Comparison of ENCODE assay signal across 21 mouse cellular contexts in the genomic region with DNA sequence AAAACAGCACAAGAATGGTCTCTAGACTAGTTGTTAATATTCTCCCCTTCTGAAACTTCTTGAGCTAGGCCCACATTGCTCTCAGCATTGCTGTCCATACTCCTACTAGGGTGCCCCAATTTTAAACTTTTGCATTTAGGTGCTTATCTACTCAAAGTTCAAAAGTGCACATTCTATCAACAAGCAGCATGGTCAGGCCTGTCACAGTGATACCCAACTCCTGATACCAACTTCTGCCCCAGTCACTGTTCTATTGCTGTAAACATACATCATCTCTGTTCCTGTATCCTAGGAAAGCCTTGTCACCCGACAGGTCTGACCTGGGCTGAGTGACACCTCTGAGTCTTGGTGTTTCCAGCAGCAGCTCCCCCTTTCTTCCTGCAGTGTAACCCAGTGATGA. TPM values are rescaled to one million over a fixed set of nuclear protein-coding genes. Genes with fewer than 3 reads are reported as not detected.
"Had no signal": no experiment of that assay in that cellular context is flagged by ENCODE, and none has a peak within 500 bp of the region (broad histone marks: within the 10 kb centered on the region; RNA-seq: fewer than 3 reads in every experiment).

No protein-coding gene starts in this region.

- H3K4me2 ChIP-seq: limb, embryonic 15.5 days; lung, embryonic 14.5 days; midbrain, embryonic 12.5 days; neural tube, embryonic 12.5 days; stomach, embryonic 15.5 days had no signal

- H3K4me3 ChIP-seq: limb, embryonic 15.5 days; midbrain, embryonic 10.5 days; midbrain, embryonic 12.5 days; myocyte; neural tube, embryonic 12.5 days; stomach, embryonic 15.5 days had no signal

- H3K9me3 ChIP-seq: limb, embryonic 15.5 days; midbrain, embryonic 10.5 days; midbrain, embryonic 12.5 days; neural tube, embryonic 12.5 days; stomach, embryonic 15.5 days had no signal

- ATAC-seq: midbrain, embryonic 16.5 days had no signal

- H3K4me1 ChIP-seq: limb, embryonic 15.5 days; midbrain, embryonic 10.5 days; midbrain, embryonic 12.5 days; neural tube, embryonic 12.5 days; stomach, embryonic 15.5 days had no signal

- DNase-seq: lung, adult 18-20 months; lung, embryonic 14.5 days; lung, postnatal 10 days; lung, postnatal 4 days; midbrain, embryonic 14.5 days; right cerebral cortex, postnatal 14 days; thymus, adult 2 months; thymus, postnatal 25 days; thymus, postnatal 4 days had no signal

- H3K27ac ChIP-seq: limb, embryonic 15.5 days; midbrain, embryonic 10.5 days; midbrain, embryonic 12.5 days; neural tube, embryonic 12.5 days; stomach, embryonic 15.5 days; stomach, postnatal 0 days had no signal

- H3K36me3 ChIP-seq: limb, embryonic 15.5 days; midbrain, embryonic 10.5 days; midbrain, embryonic 12.5 days; neural tube, embryonic 12.5 days; stomach, embryonic 15.5 days had no signal

- H3K9ac ChIP-seq: limb, embryonic 15.5 days; lung, embryonic 14.5 days; midbrain, embryonic 12.5 days; neural tube, embryonic 12.5 days; stomach, embryonic 15.5 days had no signal

- H3K27me3 ChIP-seq: limb, embryonic 15.5 days; midbrain, embryonic 12.5 days; neural tube, embryonic 12.5 days; stomach, embryonic 15.5 days had no signal

RNA-seq across cellular contexts. Expression of a gene that starts 26.6 kb away (rescaled TPM):
- total RNA-seq: neutrophil, adult 5-6 weeks had no signal
- polyA plus RNA-seq: midbrain, embryonic 12.5 days; midbrain, embryonic 16.5 days; myocyte; neural tube, embryonic 14.5 days; stomach, postnatal 0 days; thymus, adult 2 months; urinary bladder, adult 2 months had no signal

RNA-seq across cellular contexts. Expression of a gene that starts 56.6 kb away (rescaled TPM):
- polyA plus RNA-seq: limb, embryonic 15.5 days; lung, embryonic 14.5 days; lung, embryonic 16.5 days; midbrain, embryonic 10.5 days; midbrain, embryonic 12.5 days; midbrain, embryonic 14.5 days; midbrain, embryonic 16.5 days; neural tube, embryonic 12.5 days; neural tube, embryonic 14.5 days had no signal
